Mouse (Mus musculus): ENCODE data around the gene Gm42674.

DNA sequence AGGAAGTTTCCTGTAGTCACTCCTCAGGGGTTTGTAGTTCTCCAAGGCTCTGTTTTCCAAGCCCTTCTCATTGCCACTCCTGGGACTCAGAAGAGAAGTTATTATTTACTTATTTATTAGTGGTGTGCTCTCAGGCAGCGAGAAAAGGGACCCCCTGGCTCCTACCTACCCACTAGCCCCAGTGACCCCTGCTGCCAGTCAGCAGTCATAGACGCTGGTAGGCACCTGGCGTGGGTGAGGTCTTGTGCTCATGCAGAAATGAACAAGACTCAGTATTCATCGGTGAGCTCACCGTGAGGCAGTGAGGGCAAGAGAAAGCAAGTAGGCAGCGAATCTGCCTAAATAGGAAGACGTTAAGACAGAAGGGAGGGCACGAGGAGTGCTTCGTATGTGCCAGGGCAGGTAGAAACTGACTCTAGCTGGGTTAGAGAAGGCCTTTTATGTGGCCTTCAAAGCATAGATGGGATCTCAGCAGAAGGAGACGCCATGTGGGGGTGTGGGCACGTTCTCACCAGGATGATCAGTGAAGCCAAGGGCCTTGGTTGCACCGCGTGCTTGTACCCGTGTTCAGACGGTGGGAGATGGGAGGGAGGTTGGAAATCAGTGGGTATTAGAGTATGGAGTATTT is 15.6 kb upstream of the Gm42674 start:
- TF ChIP-seq GATA1 (IDR thresholded peaks at IDR 0.05; ENCODE audit: borderline replicate concordance, low read length) (no peak), FLI1 (IDR thresholded peaks at IDR 0.05; ENCODE audit: low read length) (no peak)

Data from megakaryocyte, embryonic 14.5 days (primary cell).